Mouse (Mus musculus) lung, embryonic 14.5 days (tissue): ENCODE results near the gene Ap1m2. TPM values are rescaled to one million over a fixed set of nuclear protein-coding genes. Genes with fewer than 3 reads are reported as not detected.
"Not testable (repeated sequence)": the region's sequence is repeated elsewhere in the genome, so short reads cannot be mapped to it uniquely, and the experiment has no call there.

ENCODE experiments used
- ATAC-seq: fragments of 200-750 bp; cut with Nextera tagmentation; 2 replicates; pipeline ENCODE4 v1.8.0; 2017; ENCODE audit warnings: mild to moderate bottlenecking, moderate TSS enrichment, moderate library complexity; ENCODE audit not compliant: insufficient read depth
- DNase-seq: peaks from one replicate; pipeline ENCODE4 v3.0.0-alpha.2; 2015
- H3K27ac ChIP-seq: fragments of 300-500 bp; sonication (generic); 2 replicates; pipeline ENCODE4 v1.5.1; 2014; ENCODE audit warnings: low read depth, mild to moderate bottlenecking, moderate library complexity
- H3K27me3 ChIP-seq: fragments of 300-500 bp; sonication (generic); 2 replicates; pipeline ENCODE4 v1.6.1; 2014; ENCODE audit warnings: low read length, control low read depth; ENCODE audit not compliant: insufficient read depth
- H3K36me3 ChIP-seq: fragments of 300-500 bp; sonication (generic); 2 replicates; pipeline ENCODE4 v1.6.1; 2014; ENCODE audit warnings: control low read depth; ENCODE audit not compliant: insufficient read depth
- H3K4me1 ChIP-seq: fragments of 300-500 bp; sonication (generic); 2 replicates; pipeline ENCODE4 v1.6.1; 2014; ENCODE audit warnings: antibody characterized with exemption, control low read depth; ENCODE audit not compliant: insufficient read depth
- H3K4me2 ChIP-seq: fragments of 300-500 bp; sonication (generic); 2 replicates; pipeline ENCODE4 v1.6.1; 2014; ENCODE audit warnings: mild to moderate bottlenecking
- H3K4me3 ChIP-seq: fragments of 300-500 bp; sonication (generic); 2 replicates; pipeline ENCODE4 v1.5.1; 2014; ENCODE audit warnings: low read depth, low read length
- H3K9ac ChIP-seq: fragments of 300-500 bp; sonication (generic); 2 replicates; pipeline ENCODE4 v1.6.1; 2014
- H3K9me3 ChIP-seq: fragments of 300-500 bp; sonication (generic); 2 replicates; pipeline ENCODE4 v1.6.1; 2016; ENCODE audit warnings: low read depth, low read length, control low read depth
- CTCF ChIP-seq: IDR thresholded peaks from 2 replicates; pipeline ENCODE4 v1.5.1; 2016; ENCODE audit warnings: antibody characterized with exemption, low read depth
- WGBS: fragments of 180-500 bp; shearing (Covaris S2); extraction: QIAGEN DNeasy Blood & Tissue Kit; methylation state at CpG from one replicate; pipeline ENCODE4 v1.1.7; 2014; 5-methylcytosine and 5-hydroxymethylcytosine counted together
- polyA plus RNA-seq: library from polyadenylated mRNA; unstranded; fragments of >200 nt; fragmentation: Nextera tagmentation; extraction: Ambion mirVana; gene quantifications from 2 replicates; pipeline ENCODE4 v1.2.1, GENCODE M21; 2014

The Ap1m2 gene
- polyA plus RNA-seq, 1 experiment from 2014 or later, result 45.7 TPM

GRCm38 (mm10) chr9:21261831-21262230 is 50.3 kb downstream of the Ap1m2 start:
- 59% methylated on average over 2 of the region's 2 CpGs for WGBS
- no peak overlapping the region for H3K4me3 ChIP-seq
- no peak for TF ChIP-seq CTCF
- H3K4me1 ChIP-seq, result peaks cover 11% of the 10 kb centered on the region; the same call in 1 of the 2 replicates
- DNase-seq, result no peak
- no peaks in the 10 kb centered on the region for H3K27me3 ChIP-seq
- H3K9ac ChIP-seq, result no peak overlapping the region
- no peak for ATAC-seq
- H3K4me2 ChIP-seq, result no peak overlapping the region
- no peaks in the 10 kb centered on the region; the same call in 1 of the 2 replicates for H3K36me3 ChIP-seq
- no peak overlapping the region for H3K27ac ChIP-seq
- H3K9me3 ChIP-seq, result no peaks in the 10 kb centered on the region

GRCm38 (mm10) chr9:21260491-21261040 is 51.6 kb downstream of the Ap1m2 start:
- Histone ChIP-seq H3K4me2 (no peak overlapping the region), H3K27ac (no peak overlapping the region), H3K27me3 (no peaks in the 10 kb centered on the region), H3K36me3 (no peaks in the 10 kb centered on the region), H3K4me3 (no peak overlapping the region), H3K9ac (no peak overlapping the region), H3K4me1 (0 out of 2 replicates have a peak, but pooled peaks cover 3% of the 10 kb centered on the region), H3K9me3 (no peaks in the 10 kb centered on the region)
- no peak for TF ChIP-seq CTCF
- 72% methylated on average over 6 of the region's 6 CpGs for WGBS
- DNase-seq (no peak), ATAC-seq (no peak)

DNA sequence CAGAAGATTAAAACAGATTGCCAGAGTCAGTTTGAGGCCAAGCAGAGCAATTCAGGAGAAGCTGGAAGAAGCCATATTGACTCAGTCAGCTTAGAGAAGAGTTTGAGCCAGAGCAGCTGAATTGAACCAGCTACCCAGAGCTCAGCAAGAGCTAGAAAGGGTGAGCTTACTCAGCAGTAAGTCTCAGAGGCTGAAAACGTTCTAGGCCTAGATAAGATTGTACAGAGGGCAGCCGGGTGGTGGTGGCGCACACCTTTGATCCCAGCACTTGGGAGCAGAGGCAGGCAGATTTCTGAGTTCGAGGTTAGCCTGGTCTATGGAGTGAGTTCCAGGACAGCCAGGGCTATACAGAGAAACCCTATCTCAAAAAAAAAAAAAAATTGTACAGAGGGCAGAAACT is 55.8 kb downstream of the Ap1m2 start:
- H3K27me3 ChIP-seq, H3K4me3 ChIP-seq, H3K27ac ChIP-seq, ATAC-seq, H3K4me1 ChIP-seq, H3K36me3 ChIP-seq, H3K4me2 ChIP-seq, H3K9ac ChIP-seq, DNase-seq, H3K9me3 ChIP-seq: not testable (repeated sequence)
- WGBS, result 76% methylated on average over 4 of the region's 4 CpGs

DNA sequence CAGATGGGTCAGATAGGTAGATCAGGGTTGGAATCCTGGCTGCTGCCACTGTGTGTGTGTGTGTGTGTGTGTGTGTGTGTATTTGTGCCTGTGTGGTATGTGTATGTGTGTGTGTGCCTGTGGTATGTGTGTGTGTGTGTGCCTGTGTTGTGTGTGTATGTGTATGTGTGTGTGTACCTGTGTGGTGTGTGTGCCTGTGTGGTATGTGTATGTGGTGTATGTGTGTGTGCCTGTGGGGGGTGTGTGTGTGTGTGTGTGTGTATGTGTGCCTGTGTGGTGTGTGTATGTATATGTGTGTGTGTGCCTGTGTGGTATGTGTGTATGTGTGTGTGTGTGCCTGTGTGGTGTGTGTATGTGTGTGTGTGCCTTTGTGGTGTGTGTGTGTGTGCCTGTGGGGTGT is 57.4 kb downstream of the Ap1m2 start:
- no peak overlapping the region for H3K4me3 ChIP-seq
- no peak for TF ChIP-seq CTCF
- H3K4me1 ChIP-seq, result no peaks in the 10 kb centered on the region
- no peaks in the 10 kb centered on the region for H3K9me3 ChIP-seq
- DNase-seq (no peak), ATAC-seq (no peak)
- H3K9ac ChIP-seq, result no peak overlapping the region
- no peaks in the 10 kb centered on the region for H3K36me3 ChIP-seq
- H3K27ac ChIP-seq, result no peak overlapping the region
- no peak overlapping the region for H3K4me2 ChIP-seq
- H3K27me3 ChIP-seq, result peaks cover 22% of the 10 kb centered on the region

DNA sequence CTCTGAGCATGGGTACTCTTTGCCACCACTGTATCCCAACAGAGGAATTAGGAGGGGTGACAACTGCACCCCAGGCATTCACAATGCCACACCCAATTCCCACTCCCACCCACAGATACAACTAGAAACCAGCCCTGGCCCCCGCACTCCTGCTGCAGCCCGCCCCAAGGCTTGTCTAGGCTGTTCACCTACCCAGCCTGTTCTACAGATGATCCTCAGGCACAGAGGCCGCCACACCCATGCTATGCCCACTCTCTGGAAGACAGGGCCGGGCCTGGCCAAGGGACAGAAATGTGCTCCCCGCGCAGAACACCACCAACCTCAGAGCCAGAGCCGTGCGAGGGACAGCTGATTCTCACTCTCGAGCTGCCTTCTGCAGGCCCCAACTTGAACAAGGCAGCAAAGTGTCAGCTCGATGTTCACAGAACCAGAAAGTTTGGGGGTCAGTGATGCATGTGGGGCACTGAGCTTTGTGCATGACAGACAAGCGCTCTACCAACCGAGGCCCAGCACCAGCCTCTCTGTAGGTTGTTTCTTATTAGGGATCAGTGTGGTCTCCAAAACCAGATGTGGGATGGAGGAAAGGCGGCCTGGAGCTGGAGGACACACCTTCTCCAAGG is 60.9 kb downstream of the Ap1m2 start:
- H3K27me3 ChIP-seq, result peaks cover 52% of the 10 kb centered on the region
- DNase-seq, result no peak
- no peaks in the 10 kb centered on the region for H3K36me3 ChIP-seq
- no peak overlapping the region for H3K27ac ChIP-seq
- H3K9me3 ChIP-seq, result no peaks in the 10 kb centered on the region
- WGBS, result 44% methylated on average over 13 of the region's 13 CpGs
- no peak overlapping the region for H3K9ac ChIP-seq
- no peaks in the 10 kb centered on the region for H3K4me1 ChIP-seq
- no peak for ATAC-seq
- no peak overlapping the region for H3K4me2 ChIP-seq
- no peak for TF ChIP-seq CTCF
- H3K4me3 ChIP-seq, result no peak overlapping the region

- TF ChIP-seq CTCF, result no peak
- H3K9me3 ChIP-seq, result no peaks in the 10 kb centered on the region
- no peak overlapping the region for H3K9ac ChIP-seq
- ATAC-seq, result no peak
- no peak overlapping the region for H3K4me2 ChIP-seq
- no peak overlapping the region for H3K4me3 ChIP-seq
- 33% methylated on average over 2 of the region's 2 CpGs for WGBS
- no peak overlapping the region for H3K27ac ChIP-seq
- no peaks in the 10 kb centered on the region for H3K36me3 ChIP-seq
- H3K4me1 ChIP-seq, result no peaks in the 10 kb centered on the region
- peaks cover 59% of the 10 kb centered on the region for H3K27me3 ChIP-seq
- DNase-seq, result no peak
These were observed 61.6 kb downstream of the Ap1m2 start for GRCm38 (mm10) chr9:21250509-21250908.

- 16% methylated on average over 17 of the region's 17 CpGs for WGBS
- Histone ChIP-seq H3K27me3 (peaks cover 66% of the 10 kb centered on the region), H3K27ac (no peak overlapping the region), H3K4me1 (no peaks in the 10 kb centered on the region), H3K36me3 (no peaks in the 10 kb centered on the region), H3K9me3 (no peaks in the 10 kb centered on the region), H3K4me3 (no peak overlapping the region), H3K4me2 (no peak overlapping the region), H3K9ac (no peak overlapping the region)
- ATAC-seq (peak; percentile 23; the same call in 1 of the 2 replicates), DNase-seq (no peak)
- TF ChIP-seq CTCF, result no peak
These were observed 62.3 kb downstream of the Ap1m2 start for GRCm38 (mm10) chr9:21249629-21250508.
